Mouse (Mus musculus): ENCODE data around the gene Tirap. TPM values are rescaled to one million over a fixed set of nuclear protein-coding genes. Genes with fewer than 3 reads are reported as not detected.

Tirap gene
- polyA plus RNA-seq, 1 experiment = 13.0 TPM

DNA sequence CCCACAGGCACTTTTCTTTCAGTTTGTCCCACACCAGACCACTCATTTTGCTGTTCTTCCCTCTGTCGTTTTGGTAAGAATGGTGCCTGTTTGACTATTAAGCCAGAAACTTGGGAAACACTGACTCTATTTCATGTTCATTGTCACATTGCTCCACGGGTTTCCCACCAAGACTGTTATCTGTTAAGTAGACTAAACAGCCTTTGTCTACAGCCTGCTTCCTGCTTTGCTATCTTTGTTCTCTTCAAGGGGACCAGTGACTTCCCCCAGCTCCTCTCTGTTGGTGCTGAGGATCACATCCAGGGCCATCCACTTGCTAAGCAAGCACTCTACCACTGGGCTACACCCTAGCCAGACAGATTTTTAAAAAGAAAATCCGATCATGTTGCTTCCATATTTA, 3.4 kb upstream of the Tirap start:
- WGBS = 39% methylated on average over 3 of the region's 3 CpGs
- no peak overlapping the region for H3K4me3 ChIP-seq (ENCODE audit: low read depth, low read length)
- H3K27ac ChIP-seq (ENCODE audit: insufficient read depth, low read depth, low read length) = no peak overlapping the region
- H3K36me3 ChIP-seq (ENCODE audit: control insufficient read depth, insufficient read depth, low read length) = peaks cover 33% of the 10 kb centered on the region
- no peaks in the 10 kb centered on the region for H3K27me3 ChIP-seq (ENCODE audit: control insufficient read depth, insufficient read depth, low read length)
- H3K4me1 ChIP-seq (ENCODE audit: control insufficient read depth, insufficient read depth, insufficient read length, low read length) = peaks cover 3% of the 10 kb centered on the region; the same call in 1 of the 2 replicates
- TF ChIP-seq CTCF (IDR thresholded peaks at IDR 0.05; ENCODE audit: extremely low read depth, insufficient read length, insufficient replicate concordance, low read depth, low read length) (no peak), POLR2A (IDR thresholded peaks at IDR 0.05; ENCODE audit: low read depth, low read length) (no peak)

- Histone ChIP-seq H3K4me1 (ENCODE audit: control insufficient read depth, insufficient read depth, insufficient read length, low read length) (peaks cover 3% of the 10 kb centered on the region; the same call in 1 of the 2 replicates), H3K4me3 (ENCODE audit: low read depth, low read length) (no peak overlapping the region), H3K27ac (ENCODE audit: insufficient read depth, low read depth, low read length) (no peak overlapping the region), H3K27me3 (ENCODE audit: control insufficient read depth, insufficient read depth, low read length) (no peaks in the 10 kb centered on the region), H3K36me3 (ENCODE audit: control insufficient read depth, insufficient read depth, low read length) (peaks cover 11% of the 10 kb centered on the region)
- TF ChIP-seq CTCF (IDR thresholded peaks at IDR 0.05; ENCODE audit: extremely low read depth, insufficient read length, insufficient replicate concordance, low read depth, low read length) = no peak
- TF ChIP-seq POLR2A (IDR thresholded peaks at IDR 0.05; ENCODE audit: low read depth, low read length) = no peak
- 45% methylated on average over 9 of the region's 9 CpGs for WGBS
Observed at GRCm38 (mm10) chr9:35200529-35201060, 504 bp upstream of the Tirap start.

DNA sequence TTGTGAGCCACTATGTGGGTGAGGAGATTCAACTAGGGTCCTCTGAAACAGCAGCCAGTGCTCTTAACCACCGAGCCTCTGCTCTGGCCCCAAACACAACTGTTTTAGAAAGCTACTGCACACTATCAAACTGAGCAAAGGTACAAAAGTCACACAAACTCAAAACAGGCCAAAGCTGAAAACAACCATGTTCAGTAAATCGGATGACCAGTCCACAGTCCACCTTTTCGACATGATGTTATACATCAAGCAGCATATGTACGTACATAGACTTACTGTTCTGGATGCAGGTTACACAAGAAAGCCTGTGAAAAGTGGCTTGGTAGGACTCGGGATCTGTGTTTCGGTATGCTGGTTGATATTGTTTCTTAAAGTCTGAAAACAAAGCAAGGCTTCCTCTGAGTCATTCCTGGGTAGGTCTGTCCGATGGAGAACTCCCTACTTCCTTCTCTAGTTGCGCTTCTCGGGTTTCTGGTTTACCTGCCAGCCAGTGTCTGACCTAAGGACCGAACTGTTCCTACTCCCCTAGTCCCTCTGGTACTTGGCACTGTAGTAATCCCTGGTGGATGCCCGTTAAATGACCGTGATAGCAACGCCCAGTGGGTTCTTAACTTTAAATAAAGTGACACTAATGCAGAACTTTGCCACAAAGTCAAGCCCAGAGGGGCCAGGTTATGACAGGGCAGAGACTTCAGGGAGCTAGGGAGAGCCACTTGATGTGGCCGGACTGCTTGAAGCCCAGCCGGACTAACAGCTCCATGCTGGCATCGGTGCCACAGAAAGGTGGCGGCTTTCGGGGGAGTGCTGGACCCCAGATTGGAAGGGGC, 933 bp downstream of the Tirap start:
- no peaks in the 10 kb centered on the region for H3K27me3 ChIP-seq (ENCODE audit: control insufficient read depth, insufficient read depth, low read length)
- TF ChIP-seq CTCF (IDR thresholded peaks at IDR 0.05; ENCODE audit: extremely low read depth, insufficient read length, insufficient replicate concordance, low read depth, low read length) = no peak
- no peak for TF ChIP-seq POLR2A (IDR thresholded peaks at IDR 0.05; ENCODE audit: low read depth, low read length)
- whole genome bisulfite sequencing = 15% methylated on average over 18 of the region's 18 CpGs
- no peaks in the 10 kb centered on the region for H3K36me3 ChIP-seq (ENCODE audit: control insufficient read depth, insufficient read depth, low read length)
- peak overlapping the region; percentile 96 for H3K4me3 ChIP-seq (ENCODE audit: low read depth, low read length)
- H3K27ac ChIP-seq (ENCODE audit: insufficient read depth, low read depth, low read length) = peak overlapping the region; percentile 62
- H3K4me1 ChIP-seq (ENCODE audit: control insufficient read depth, insufficient read depth, insufficient read length, low read length) = peaks cover 3% of the 10 kb centered on the region; the same call in 1 of the 2 replicates

DNA sequence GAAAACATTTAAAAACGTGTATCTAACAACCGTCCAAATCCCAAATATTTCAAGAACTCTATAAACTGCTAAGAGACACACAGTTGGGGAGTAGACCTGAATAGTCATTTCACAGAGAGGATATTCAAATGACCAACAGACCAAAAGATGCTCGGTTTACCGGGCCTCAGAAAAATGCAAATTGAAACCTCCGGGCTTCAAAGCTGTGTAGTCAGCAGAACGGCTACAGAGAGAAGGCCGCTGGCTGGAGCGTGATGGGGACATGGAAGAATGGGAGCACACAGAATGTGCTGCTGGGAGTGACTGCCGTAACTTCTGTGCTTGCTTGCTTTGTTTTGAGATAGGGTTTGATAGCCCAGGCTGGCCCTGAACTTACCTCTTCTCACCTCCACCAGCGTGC, 1.7 kb downstream of the Tirap start:
- Histone ChIP-seq H3K27ac (ENCODE audit: insufficient read depth, low read depth, low read length) (no peak overlapping the region), H3K4me1 (ENCODE audit: control insufficient read depth, insufficient read depth, insufficient read length, low read length) (peaks cover 3% of the 10 kb centered on the region; the same call in 1 of the 2 replicates), H3K36me3 (ENCODE audit: control insufficient read depth, insufficient read depth, low read length) (no peaks in the 10 kb centered on the region), H3K4me3 (ENCODE audit: low read depth, low read length) (no peak overlapping the region), H3K27me3 (ENCODE audit: control insufficient read depth, insufficient read depth, low read length) (no peaks in the 10 kb centered on the region)
- no peak for TF ChIP-seq POLR2A (IDR thresholded peaks at IDR 0.05; ENCODE audit: low read depth, low read length)
- TF ChIP-seq CTCF (IDR thresholded peaks at IDR 0.05; ENCODE audit: extremely low read depth, insufficient read length, insufficient replicate concordance, low read depth, low read length) = no peak
- WGBS = 85% methylated on average over 10 of the region's 10 CpGs

- H3K27ac ChIP-seq (ENCODE audit: insufficient read depth, low read depth, low read length) = no peak overlapping the region
- no peaks in the 10 kb centered on the region; the same call in 1 of the 2 replicates for H3K36me3 ChIP-seq (ENCODE audit: control insufficient read depth, insufficient read depth, low read length)
- WGBS = 95% methylated on average over 3 of the region's 3 CpGs
- no peaks in the 10 kb centered on the region for H3K27me3 ChIP-seq (ENCODE audit: control insufficient read depth, insufficient read depth, low read length)
- H3K4me1 ChIP-seq (ENCODE audit: control insufficient read depth, insufficient read depth, insufficient read length, low read length) = peaks cover 3% of the 10 kb centered on the region; the same call in 1 of the 2 replicates
- no peak overlapping the region for H3K4me3 ChIP-seq (ENCODE audit: low read depth, low read length)
- TF ChIP-seq POLR2A (IDR thresholded peaks at IDR 0.05; ENCODE audit: low read depth, low read length) (no peak), CTCF (IDR thresholded peaks at IDR 0.05; ENCODE audit: extremely low read depth, insufficient read length, insufficient replicate concordance, low read depth, low read length) (no peak)
Observed at GRCm38 (mm10) chr9:35197625-35198024, 2.5 kb downstream of the Tirap start.

- Histone ChIP-seq H3K4me1 (ENCODE audit: control insufficient read depth, insufficient read depth, insufficient read length, low read length) (no peaks in the 10 kb centered on the region; the same call in 1 of the 2 replicates), H3K36me3 (ENCODE audit: control insufficient read depth, insufficient read depth, low read length) (peaks cover 26% of the 10 kb centered on the region), H3K4me3 (ENCODE audit: low read depth, low read length) (no peak overlapping the region), H3K27me3 (ENCODE audit: control insufficient read depth, insufficient read depth, low read length) (no peaks in the 10 kb centered on the region), H3K27ac (ENCODE audit: insufficient read depth, low read depth, low read length) (no peak overlapping the region)
- TF ChIP-seq CTCF (IDR thresholded peaks at IDR 0.05; ENCODE audit: extremely low read depth, insufficient read length, insufficient replicate concordance, low read depth, low read length) = no peak
- TF ChIP-seq POLR2A (IDR thresholded peaks at IDR 0.05; ENCODE audit: low read depth, low read length) = no peak
- 91% methylated on average over 3 of the region's 3 CpGs for WGBS
Observed at GRCm38 (mm10) chr9:35194048-35194447, 6.0 kb downstream of the Tirap start.

DNA sequence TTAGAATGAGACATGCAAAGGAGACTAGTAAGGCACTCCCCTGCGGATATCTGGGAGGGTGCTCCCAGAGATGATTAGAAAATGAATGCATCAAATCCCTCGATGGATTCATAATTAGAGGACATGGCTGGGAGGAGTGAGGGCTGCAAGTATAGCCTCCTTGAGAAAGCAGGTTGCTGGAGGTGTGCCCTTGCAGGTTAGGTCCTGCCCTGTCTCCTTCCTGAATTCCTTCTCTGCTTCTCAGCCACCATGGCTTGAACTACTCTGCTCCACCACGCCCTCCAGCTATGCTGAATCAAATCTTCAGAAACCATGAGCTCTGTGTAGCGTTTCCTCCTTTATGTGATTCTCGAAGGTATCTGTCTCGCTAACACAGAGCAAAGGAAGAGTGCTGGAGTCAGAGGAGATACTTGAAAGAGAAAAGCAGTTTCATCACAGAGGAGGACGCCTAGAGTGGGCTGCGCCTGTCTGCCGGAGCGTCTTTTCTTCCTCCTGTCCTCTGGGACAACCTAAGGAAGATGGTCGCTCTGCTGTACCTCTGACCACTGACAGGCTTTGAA, 7.0 kb downstream of the Tirap start:
- TF ChIP-seq POLR2A (IDR thresholded peaks at IDR 0.05; ENCODE audit: low read depth, low read length) (no peak), CTCF (IDR thresholded peaks at IDR 0.05; ENCODE audit: extremely low read depth, insufficient read length, insufficient replicate concordance, low read depth, low read length) (no peak)
- Histone ChIP-seq H3K27me3 (ENCODE audit: control insufficient read depth, insufficient read depth, low read length) (no peaks in the 10 kb centered on the region), H3K27ac (ENCODE audit: insufficient read depth, low read depth, low read length) (no peak overlapping the region), H3K36me3 (ENCODE audit: control insufficient read depth, insufficient read depth, low read length) (peaks cover 36% of the 10 kb centered on the region), H3K4me1 (ENCODE audit: control insufficient read depth, insufficient read depth, insufficient read length, low read length) (no peaks in the 10 kb centered on the region), H3K4me3 (ENCODE audit: low read depth, low read length) (no peak overlapping the region)
- 91% methylated on average over 11 of the region's 11 CpGs for WGBS
